Mouse (Mus musculus): Measurements from ENCODE around the gene Gabpa. TPM values are rescaled to one million over a fixed set of nuclear protein-coding genes. Genes with fewer than 3 reads are reported as not detected.

Gabpa gene
- polyA plus RNA-seq, 1 experiment from 2014 or later = 31.4 TPM

GRCm38 (mm10) chr16:84853492-84853891 is 18.8 kb downstream of the Gabpa start:
- Histone ChIP-seq H3K9me3 (replicated peaks) (no peaks in the 10 kb centered on the region), H3K36me3 (peaks cover 72% of the 10 kb centered on the region), H3K27ac (no peak overlapping the region), H3K4me3 (no peak overlapping the region), H3K27me3 (no peaks in the 10 kb centered on the region), H3K4me1 (replicated peaks) (no peaks in the 10 kb centered on the region), H3K9ac (no peak overlapping the region), H3K4me2 (no peak overlapping the region)
- 93% methylated on average over 6 of the region's 6 CpGs for WGBS
- no peak for ATAC-seq (replicated peaks; ENCODE audit: insufficient number of reproducible peaks, insufficient read depth, low FRiP score, low read depth)

GRCm38 (mm10) chr16:84864656-84865055 is 29.9 kb downstream of the Gabpa start:
- no peak for ATAC-seq (replicated peaks; ENCODE audit: insufficient number of reproducible peaks, insufficient read depth, low FRiP score, low read depth)
- H3K4me2 ChIP-seq = no peak overlapping the region
- no peak overlapping the region for H3K4me3 ChIP-seq
- peaks cover 36% of the 10 kb centered on the region for H3K36me3 ChIP-seq
- 72% methylated on average over 8 of the region's 8 CpGs for WGBS
- no peaks in the 10 kb centered on the region for H3K9me3 ChIP-seq (replicated peaks)
- no peaks in the 10 kb centered on the region for H3K27me3 ChIP-seq
- no peak overlapping the region for H3K27ac ChIP-seq
- no peaks in the 10 kb centered on the region for H3K4me1 ChIP-seq (replicated peaks)
- no peak overlapping the region for H3K9ac ChIP-seq

GRCm38 (mm10) chr16:84873805-84874204 is 39.1 kb downstream of the Gabpa start:
- Histone ChIP-seq H3K4me3 (no peak overlapping the region), H3K27ac (no peak overlapping the region), H3K4me1 (replicated peaks) (no peaks in the 10 kb centered on the region), H3K4me2 (no peak overlapping the region), H3K36me3 (no peaks in the 10 kb centered on the region), H3K9ac (no peak overlapping the region), H3K27me3 (no peaks in the 10 kb centered on the region), H3K9me3 (replicated peaks) (no peaks in the 10 kb centered on the region)
- no peak for ATAC-seq (replicated peaks; ENCODE audit: insufficient number of reproducible peaks, insufficient read depth, low FRiP score, low read depth)
- WGBS = 77% methylated on average over 8 of the region's 8 CpGs

- H3K4me3 ChIP-seq = no peak overlapping the region
- no peak overlapping the region for H3K27ac ChIP-seq
- no peak for ATAC-seq (replicated peaks; ENCODE audit: insufficient number of reproducible peaks, insufficient read depth, low FRiP score, low read depth)
- 71% methylated on average over 24 of the region's 24 CpGs for WGBS
- peak overlapping the region; percentile 31 for H3K4me2 ChIP-seq
- H3K4me1 ChIP-seq (replicated peaks) = no peaks in the 10 kb centered on the region
- no peaks in the 10 kb centered on the region for H3K36me3 ChIP-seq
- no peaks in the 10 kb centered on the region for H3K27me3 ChIP-seq
- H3K9me3 ChIP-seq (replicated peaks) = no peaks in the 10 kb centered on the region
- H3K9ac ChIP-seq = no peak overlapping the region
Measured at GRCm38 (mm10) chr16:84875012-84875717, 40.4 kb downstream of the Gabpa start.

- H3K36me3 ChIP-seq = no peaks in the 10 kb centered on the region
Measured at GRCm38 (mm10) chr16:84875718-84876035, 41.0 kb downstream of the Gabpa start.

GRCm38 (mm10) chr16:84876082-84876481 is 41.4 kb downstream of the Gabpa start:
- Histone ChIP-seq H3K27me3 (no peaks in the 10 kb centered on the region), H3K9ac (no peak overlapping the region), H3K9me3 (replicated peaks) (no peaks in the 10 kb centered on the region), H3K27ac (no peak overlapping the region), H3K36me3 (no peaks in the 10 kb centered on the region), H3K4me1 (replicated peaks) (no peaks in the 10 kb centered on the region), H3K4me2 (no peak overlapping the region), H3K4me3 (no peak overlapping the region)
- ATAC-seq (replicated peaks; ENCODE audit: insufficient number of reproducible peaks, insufficient read depth, low FRiP score, low read depth) = no peak
- 40% methylated on average over 8 of the region's 8 CpGs for WGBS

More at GRCm38 (mm10) chr16:84875718-84876035, 41.0 kb downstream of the Gabpa start:
- no peaks in the 10 kb centered on the region for H3K27me3 ChIP-seq
- no peak overlapping the region for H3K27ac ChIP-seq
- 79% methylated on average over 7 of the region's 7 CpGs for WGBS
- H3K4me1 ChIP-seq (replicated peaks) = no peaks in the 10 kb centered on the region
- ATAC-seq (replicated peaks; ENCODE audit: insufficient number of reproducible peaks, insufficient read depth, low FRiP score, low read depth) = no peak
- H3K9ac ChIP-seq = no peak overlapping the region
- H3K4me2 ChIP-seq = no peak overlapping the region
- no peaks in the 10 kb centered on the region for H3K9me3 ChIP-seq (replicated peaks)
- no peak overlapping the region for H3K4me3 ChIP-seq

GRCm38 (mm10) chr16:84879146-84879545 is 44.4 kb downstream of the Gabpa start:
- no peak overlapping the region for H3K4me3 ChIP-seq
- no peak for ATAC-seq (replicated peaks; ENCODE audit: insufficient number of reproducible peaks, insufficient read depth, low FRiP score, low read depth)
- H3K9me3 ChIP-seq (replicated peaks) = no peaks in the 10 kb centered on the region
- H3K4me2 ChIP-seq = no peak overlapping the region
- no peaks in the 10 kb centered on the region for H3K4me1 ChIP-seq (replicated peaks)
- no peak overlapping the region for H3K27ac ChIP-seq
- H3K27me3 ChIP-seq = no peaks in the 10 kb centered on the region
- H3K36me3 ChIP-seq = no peaks in the 10 kb centered on the region
- no peak overlapping the region for H3K9ac ChIP-seq
- WGBS = 17% methylated on average over 5 of the region's 5 CpGs

GRCm38 (mm10) chr16:84881168-84881567 is 46.4 kb downstream of the Gabpa start:
- Histone ChIP-seq H3K4me2 (no peak overlapping the region), H3K4me3 (no peak overlapping the region), H3K9ac (no peak overlapping the region), H3K27me3 (no peaks in the 10 kb centered on the region), H3K9me3 (replicated peaks) (no peaks in the 10 kb centered on the region), H3K4me1 (replicated peaks) (no peaks in the 10 kb centered on the region), H3K36me3 (no peaks in the 10 kb centered on the region), H3K27ac (no peak overlapping the region)
- no peak for ATAC-seq (replicated peaks; ENCODE audit: insufficient number of reproducible peaks, insufficient read depth, low FRiP score, low read depth)
- 87% methylated on average over 9 of the region's 9 CpGs for WGBS

- H3K27ac ChIP-seq = no peak overlapping the region
- H3K4me3 ChIP-seq = no peak overlapping the region
- 89% methylated on average over 7 of the region's 8 CpGs for WGBS
- H3K36me3 ChIP-seq = no peaks in the 10 kb centered on the region
- no peak for ATAC-seq (replicated peaks; ENCODE audit: insufficient number of reproducible peaks, insufficient read depth, low FRiP score, low read depth)
- no peak overlapping the region for H3K9ac ChIP-seq
- H3K9me3 ChIP-seq (replicated peaks) = no peaks in the 10 kb centered on the region
- no peaks in the 10 kb centered on the region for H3K27me3 ChIP-seq
- no peak overlapping the region for H3K4me2 ChIP-seq
- no peaks in the 10 kb centered on the region for H3K4me1 ChIP-seq (replicated peaks)
Measured at GRCm38 (mm10) chr16:84881754-84882321, 47.1 kb downstream of the Gabpa start.

- H3K9me3 ChIP-seq (replicated peaks) = no peaks in the 10 kb centered on the region
- 80% methylated on average over 8 of the region's 8 CpGs for WGBS
- ATAC-seq (replicated peaks; ENCODE audit: insufficient number of reproducible peaks, insufficient read depth, low FRiP score, low read depth) = no peak
Measured at GRCm38 (mm10) chr16:84884572-84884971, 49.8 kb downstream of the Gabpa start.

GRCm38 (mm10) chr16:84902995-84903394 is 68.3 kb downstream of the Gabpa start:
- H3K27ac ChIP-seq = no peak overlapping the region
- no peaks in the 10 kb centered on the region for H3K36me3 ChIP-seq
- no peaks in the 10 kb centered on the region for H3K9me3 ChIP-seq (replicated peaks)
- no peak overlapping the region for H3K4me3 ChIP-seq
- no peaks in the 10 kb centered on the region for H3K4me1 ChIP-seq (replicated peaks)
- WGBS = 87% methylated on average over 4 of the region's 4 CpGs
- H3K27me3 ChIP-seq = no peaks in the 10 kb centered on the region
- H3K9ac ChIP-seq = no peak overlapping the region
- no peak for ATAC-seq (replicated peaks; ENCODE audit: insufficient number of reproducible peaks, insufficient read depth, low FRiP score, low read depth)
- no peak overlapping the region for H3K4me2 ChIP-seq

More at GRCm38 (mm10) chr16:84884572-84884971, 49.8 kb downstream of the Gabpa start:
- Histone ChIP-seq H3K27ac (no peak overlapping the region), H3K4me2 (no peak overlapping the region), H3K27me3 (no peaks in the 10 kb centered on the region), H3K4me3 (no peak overlapping the region), H3K4me1 (replicated peaks) (no peaks in the 10 kb centered on the region), H3K9ac (no peak overlapping the region), H3K36me3 (no peaks in the 10 kb centered on the region)

Measured in heart, embryonic 15.5 days (tissue).